26 mouse cellular contexts compared by ENCODE assay signal in genomic region chr1:152239376-152239775, GRCm38 (mm10).
DNase-seq lines count a peak whose midpoint lies in the region; ATAC-seq and TF ChIP-seq lines count a peak whose summit lies in the region.
"Had no signal": no experiment of that assay in that cellular context is flagged by ENCODE, and none has a peak within 500 bp of the region (broad histone marks: within the 10 kb centered on the region; RNA-seq: fewer than 3 reads in every experiment).

No protein-coding gene starts in this region.

- no peaks in the 10 kb centered on the region for H3K4me1 ChIP-seq in heart, embryonic 10.5 days
- no peaks in the 10 kb centered on the region for H3K4me1 ChIP-seq in lung, embryonic 14.5 days (ENCODE audit: insufficient read depth)
- H3K4me1 ChIP-seq: embryonic facial prominence, embryonic 13.5 days; forebrain, embryonic 15.5 days; heart, embryonic 13.5 days; liver, embryonic 12.5 days; midbrain, embryonic 15.5 days had no signal

- H3K9me3 ChIP-seq in heart, embryonic 10.5 days = no peaks in the 10 kb centered on the region
- no peaks in the 10 kb centered on the region for H3K9me3 ChIP-seq in lung, embryonic 14.5 days (ENCODE audit: low read depth, low read length)
- H3K9me3 ChIP-seq: embryonic facial prominence, embryonic 13.5 days; forebrain, embryonic 10.5 days; forebrain, embryonic 15.5 days; heart, embryonic 13.5 days; limb, embryonic 12.5 days; liver, embryonic 12.5 days; midbrain, embryonic 15.5 days had no signal

- no peak overlapping the region for H3K4me2 ChIP-seq in lung, embryonic 14.5 days
- H3K4me2 ChIP-seq: embryonic facial prominence, embryonic 13.5 days; forebrain, embryonic 15.5 days; heart, embryonic 13.5 days; limb, embryonic 12.5 days; liver, embryonic 12.5 days; midbrain, embryonic 15.5 days had no signal

- no peaks in the 10 kb centered on the region for H3K36me3 ChIP-seq in heart, embryonic 10.5 days
- H3K36me3 ChIP-seq in lung, embryonic 14.5 days (ENCODE audit: insufficient read depth) = no peaks in the 10 kb centered on the region
- H3K36me3 ChIP-seq: embryonic facial prominence, embryonic 13.5 days; forebrain, embryonic 10.5 days; forebrain, embryonic 15.5 days; heart, embryonic 13.5 days; limb, embryonic 12.5 days; liver, embryonic 12.5 days; midbrain, embryonic 15.5 days had no signal

- peak; percentile 73 for DNase-seq in heart, adult 11 months
- DNase-seq in heart, embryonic 10.5 days (ENCODE audit: low spot score) = no peak
- peak; percentile 21 for DNase-seq in lung, embryonic 14.5 days
- no peak for DNase-seq in lung, adult 18-20 months
- DNase-seq in MN1 (ENCODE audit: low spot score) = peak; percentile 63
- DNase-seq in cerebellum, adult 9-10 months = peak; percentile 15
- DNase-seq in layer of hippocampus, postnatal 25 days (ENCODE audit: extremely low spot score in 1 of 2, low spot score in 1 of 2) = no peak
- DNase-seq: adrenal gland, postnatal 25 days; gastrocnemius, postnatal 36 days; heart, adult 2 months; heart, postnatal 10 days; kidney, adult 9 months; kidney, postnatal 10 days; liver, postnatal 0 days; right cerebral cortex, postnatal 4 days; thymus, adult 2 months; thymus, postnatal 4 days had no signal

- ATAC-seq in lung, embryonic 14.5 days (ENCODE audit: insufficient read depth) = no peak
- ATAC-seq in CD4-positive, CD25-positive, alpha-beta regulatory T cell, adult 4 months = no peak
- ATAC-seq: forebrain, embryonic 15.5 days; intestine, embryonic 16.5 days; liver, embryonic 12.5 days; liver, postnatal 0 days; midbrain, embryonic 15.5 days had no signal

- H3K27ac ChIP-seq in heart, embryonic 10.5 days = no peak overlapping the region
- no peak overlapping the region for H3K27ac ChIP-seq in lung, embryonic 14.5 days (ENCODE audit: low read depth)
- H3K27ac ChIP-seq: embryonic facial prominence, embryonic 13.5 days; forebrain, embryonic 10.5 days; forebrain, embryonic 15.5 days; heart, adult 2 months; heart, embryonic 13.5 days; limb, embryonic 12.5 days; liver, embryonic 12.5 days; midbrain, embryonic 15.5 days had no signal

- no peak overlapping the region for H3K4me3 ChIP-seq in heart, embryonic 10.5 days
- H3K4me3 ChIP-seq in lung, embryonic 14.5 days (ENCODE audit: low read depth, low read length) = no peak overlapping the region
- H3K4me3 ChIP-seq: embryonic facial prominence, embryonic 13.5 days; forebrain, embryonic 10.5 days; forebrain, embryonic 15.5 days; heart, adult 2 months; heart, embryonic 13.5 days; limb, embryonic 12.5 days; liver, embryonic 12.5 days; midbrain, embryonic 15.5 days had no signal

- 77% methylated on average over 6 of the region's 6 CpGs for WGBS in heart, embryonic 10.5 days
- 19% methylated on average over 6 of the region's 6 CpGs for WGBS in lung, embryonic 14.5 days

- H3K27me3 ChIP-seq in heart, embryonic 10.5 days (ENCODE audit: insufficient read depth, poor library complexity, severe bottlenecking) = no peaks in the 10 kb centered on the region
- no peaks in the 10 kb centered on the region for H3K27me3 ChIP-seq in lung, embryonic 14.5 days (ENCODE audit: insufficient read depth, low read length)
- H3K27me3 ChIP-seq: embryonic facial prominence, embryonic 13.5 days; forebrain, embryonic 15.5 days; heart, embryonic 13.5 days; limb, embryonic 12.5 days; liver, embryonic 12.5 days; midbrain, embryonic 15.5 days had no signal

- no peak for TF ChIP-seq CTCF in lung, embryonic 14.5 days (IDR thresholded peaks at IDR 0.05; ENCODE audit: low read depth)

- no peak overlapping the region for H3K9ac ChIP-seq in lung, embryonic 14.5 days
- H3K9ac ChIP-seq: embryonic facial prominence, embryonic 13.5 days; forebrain, embryonic 15.5 days; heart, embryonic 13.5 days; limb, embryonic 12.5 days; liver, embryonic 12.5 days; liver, postnatal 0 days; midbrain, embryonic 15.5 days had no signal

Comparison
In these comparisons a context has a peak if more than half of its experiments do, and no peak if none do; other contexts are left out.
1. DNase-seq: peak in heart, adult 11 months (single experiment), lung, embryonic 14.5 days (single experiment), MN1 (single experiment) and cerebellum, adult 9-10 months (single experiment); none in heart, embryonic 10.5 days (single experiment), lung, adult 18-20 months (0 of 2) and layer of hippocampus, postnatal 25 days (0 of 2).